ENCODE assay signal across 13 mouse cellular contexts in the genomic region with DNA sequence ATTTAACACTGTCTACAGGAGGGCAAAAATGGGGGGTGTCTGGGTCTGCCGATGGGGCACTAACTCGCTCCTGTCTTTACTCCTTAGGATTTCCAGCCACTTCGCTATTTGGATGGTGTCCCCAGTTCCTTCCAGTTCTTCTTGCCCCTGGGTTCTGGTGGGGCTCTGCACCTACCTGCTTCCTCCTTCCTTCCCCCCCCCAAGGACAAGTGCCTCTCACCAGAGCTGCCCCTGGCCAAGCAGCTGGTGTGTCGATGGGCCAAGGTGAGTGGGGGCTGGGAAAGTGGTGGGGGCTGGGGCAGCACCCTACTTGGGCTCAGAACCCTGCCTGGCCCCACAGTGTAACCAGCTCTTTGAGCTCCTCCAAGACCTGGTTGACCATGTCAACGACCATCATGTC. TPM values are rescaled to one million over a fixed set of nuclear protein-coding genes. Genes with fewer than 3 reads are reported as not detected.
"Had no signal": no experiment of that assay in that cellular context is flagged by ENCODE, and none has a peak within 500 bp of the region (broad histone marks: within the 10 kb centered on the region; RNA-seq: fewer than 3 reads in every experiment).

No protein-coding gene starts in this region.

- DNase-seq: left cerebral cortex, postnatal 4 days; liver; liver, embryonic 13.5 days; liver, postnatal 0 days; lung, adult 18-20 months; lung, adult 2 months; lung, embryonic 14.5 days; lung, postnatal 10 days; lung, postnatal 14 days; lung, postnatal 36 days; lung, postnatal 4 days; midbrain, embryonic 14.5 days had no signal

RNA-seq across cellular contexts. Expression of a gene that starts 28.5 kb away (rescaled TPM):
- total RNA-seq: megakaryocyte, adult 5-6 weeks had no signal
